Mouse (Mus musculus) urinary bladder, adult 2 months (tissue): ENCODE measurements around the gene Mybpc2. TPM values are rescaled to one million over a fixed set of nuclear protein-coding genes. Genes with fewer than 3 reads are reported as not detected.

Experiments used
- DNase-seq: peaks from one replicate; pipeline ENCODE4 v3.0.0; 2022; ENCODE audit warnings: low spot score
- polyA plus RNA-seq: library from polyadenylated mRNA; depleted of rRNA; stranded (reverse); fragments of >200 nt; gene quantifications from 2 replicates; pipeline ENCODE4 v1.2.3, GENCODE M21; 2012

Gene Mybpc2
- polyA plus RNA-seq, 1 experiment: 0.69 TPM

DNA sequence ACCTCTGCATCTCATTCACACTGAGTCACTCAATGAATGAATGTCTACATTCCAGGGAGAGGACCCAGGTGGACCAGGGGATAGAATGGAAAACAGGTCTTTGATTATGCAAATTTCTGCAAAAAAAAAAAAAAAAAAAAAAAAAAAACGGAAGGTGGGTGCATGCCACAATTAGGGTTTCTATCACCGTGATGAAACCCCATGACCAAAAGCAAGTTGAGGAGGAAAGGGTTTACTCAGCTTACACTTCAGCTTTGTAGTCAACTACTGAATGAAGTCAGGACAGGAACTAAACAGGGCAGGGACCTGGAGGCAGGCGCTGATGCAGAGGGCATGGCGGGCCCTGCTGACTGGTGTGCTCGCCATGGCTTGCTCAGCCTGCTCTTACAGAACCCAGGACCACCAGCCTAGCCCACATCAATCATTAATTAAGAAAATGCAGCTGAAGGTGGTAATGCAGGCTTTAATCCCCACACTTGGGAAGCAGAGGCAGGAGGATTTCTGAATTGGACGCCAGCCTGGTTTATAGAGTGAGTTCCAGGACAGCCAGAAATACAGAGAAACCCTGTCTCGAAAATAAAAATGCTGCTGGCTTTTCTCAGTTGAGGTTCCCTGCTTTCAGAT, 38.8 kb downstream of the Mybpc2 start:
- DNase-seq: no peak

DNA sequence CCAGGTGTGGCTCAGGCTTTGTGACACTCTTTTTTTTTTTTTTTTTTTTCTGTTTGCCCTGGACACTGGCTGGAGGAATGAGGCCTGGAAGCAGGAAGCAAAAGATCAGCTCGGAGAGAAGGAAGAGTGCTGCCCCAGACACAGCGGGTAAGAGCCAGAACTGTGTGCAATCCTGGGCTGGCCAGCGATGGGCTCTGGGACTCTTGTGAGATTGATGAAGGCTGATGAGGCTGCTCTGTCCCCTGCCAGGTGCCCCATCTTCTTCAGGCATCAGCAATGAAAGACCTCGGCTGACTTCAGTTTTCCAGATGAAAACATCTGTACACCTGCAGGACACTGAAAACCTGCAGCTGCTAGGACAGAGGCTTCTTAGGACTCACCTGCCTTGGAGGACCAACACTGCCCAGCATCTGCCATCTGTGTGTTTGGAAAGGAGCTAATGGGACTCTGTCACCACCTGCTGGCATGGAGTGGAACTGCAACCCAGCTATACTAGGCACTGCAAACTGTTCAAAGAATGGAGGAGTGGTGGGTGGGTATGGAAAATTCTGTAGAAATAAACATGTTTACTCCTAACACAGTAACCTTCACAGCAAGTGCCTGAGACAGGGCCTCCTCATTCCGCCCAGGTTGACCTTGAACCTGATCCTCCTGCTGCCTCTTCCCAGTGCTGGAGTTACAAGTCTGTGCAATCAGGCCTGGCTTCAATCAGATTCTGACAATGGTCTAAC, 39.5 kb downstream of the Mybpc2 start:
- peak; percentile 49 for DNase-seq

- no peak for DNase-seq
Observed at GRCm38 (mm10) chr7:44484109-44484508, 40.3 kb downstream of the Mybpc2 start.

DNA sequence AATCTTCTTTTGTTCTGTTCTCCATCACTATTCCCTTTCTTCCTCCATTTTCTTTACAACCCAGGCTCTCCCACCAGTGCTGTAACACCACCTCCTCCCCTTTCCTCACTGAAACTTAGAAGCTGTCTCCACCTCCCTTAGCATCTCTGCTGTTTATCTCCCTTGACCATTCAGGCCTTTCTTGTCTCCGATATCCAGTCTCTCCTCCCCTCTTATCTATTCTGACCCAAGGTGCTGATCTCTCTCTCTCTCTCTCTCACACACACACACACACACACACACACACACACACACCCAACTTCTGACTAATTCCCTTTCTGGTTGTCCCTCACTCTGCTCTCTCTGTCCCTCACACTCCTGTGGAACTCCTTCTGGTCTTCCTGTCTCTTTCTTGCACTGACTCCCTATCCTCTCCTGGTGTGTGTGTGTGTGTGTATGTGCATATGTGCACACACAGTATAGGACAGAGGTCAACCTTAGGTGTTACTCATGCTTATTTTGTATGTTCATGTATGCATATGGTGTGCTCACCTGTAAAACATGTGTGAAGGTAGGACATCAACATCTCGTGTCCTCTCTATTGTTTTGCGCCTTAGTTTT, 41.5 kb downstream of the Mybpc2 start:
- no peak for DNase-seq

DNA sequence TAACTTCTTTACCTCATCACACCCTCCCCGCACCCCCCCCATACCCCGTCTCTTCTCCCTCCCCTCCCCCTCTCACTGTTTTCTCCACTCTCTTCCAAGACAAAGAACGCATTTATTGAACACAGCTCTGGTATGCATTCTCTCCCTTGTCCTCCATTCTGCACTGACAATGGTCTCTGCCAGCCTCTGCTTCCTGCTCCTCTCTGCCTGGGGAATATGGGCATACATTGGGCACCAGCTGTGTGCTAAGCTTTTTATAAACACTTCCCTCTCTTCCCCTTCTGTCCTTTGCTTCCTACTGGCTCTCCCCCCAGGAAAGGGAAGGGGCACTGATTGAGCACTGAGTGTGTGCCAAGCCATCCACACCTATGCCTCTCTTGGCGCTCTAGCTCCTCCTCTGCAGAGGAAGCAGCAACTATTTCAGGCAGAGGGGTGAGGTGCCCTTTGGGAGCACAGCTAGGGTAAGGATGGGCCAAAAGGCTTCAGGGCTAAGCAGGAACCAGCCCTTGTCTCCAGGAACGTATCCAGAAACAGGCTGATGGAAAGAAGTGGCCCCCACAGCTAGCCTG, 49.3 kb downstream of the Mybpc2 start:
- no peak for DNase-seq

GRCm38 (mm10) chr7:44474419-44474818, 50.0 kb downstream of the Mybpc2 start:
- no peak for DNase-seq

GRCm38 (mm10) chr7:44472961-44473646, 51.4 kb downstream of the Mybpc2 start:
- no peak for DNase-seq

DNA sequence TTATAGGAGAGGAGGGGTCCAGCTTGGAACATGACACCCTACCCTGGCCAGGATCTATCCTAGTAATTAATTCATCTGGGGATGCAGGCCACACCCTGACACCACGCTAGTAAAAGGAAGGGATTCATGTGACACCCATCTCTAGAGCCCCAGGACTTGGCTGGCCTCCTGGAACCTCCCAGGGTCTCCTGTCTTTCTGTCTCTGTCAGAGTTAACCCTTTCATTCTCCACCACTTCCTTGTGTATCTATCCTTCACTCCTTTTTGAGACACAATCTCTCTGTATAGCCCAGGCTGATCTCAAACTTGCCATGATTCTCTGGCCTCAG, 51.9 kb downstream of the Mybpc2 start:
- no peak for DNase-seq

GRCm38 (mm10) chr7:44471880-44472557, 52.4 kb downstream of the Mybpc2 start:
- DNase-seq: peak; percentile 8

DNA sequence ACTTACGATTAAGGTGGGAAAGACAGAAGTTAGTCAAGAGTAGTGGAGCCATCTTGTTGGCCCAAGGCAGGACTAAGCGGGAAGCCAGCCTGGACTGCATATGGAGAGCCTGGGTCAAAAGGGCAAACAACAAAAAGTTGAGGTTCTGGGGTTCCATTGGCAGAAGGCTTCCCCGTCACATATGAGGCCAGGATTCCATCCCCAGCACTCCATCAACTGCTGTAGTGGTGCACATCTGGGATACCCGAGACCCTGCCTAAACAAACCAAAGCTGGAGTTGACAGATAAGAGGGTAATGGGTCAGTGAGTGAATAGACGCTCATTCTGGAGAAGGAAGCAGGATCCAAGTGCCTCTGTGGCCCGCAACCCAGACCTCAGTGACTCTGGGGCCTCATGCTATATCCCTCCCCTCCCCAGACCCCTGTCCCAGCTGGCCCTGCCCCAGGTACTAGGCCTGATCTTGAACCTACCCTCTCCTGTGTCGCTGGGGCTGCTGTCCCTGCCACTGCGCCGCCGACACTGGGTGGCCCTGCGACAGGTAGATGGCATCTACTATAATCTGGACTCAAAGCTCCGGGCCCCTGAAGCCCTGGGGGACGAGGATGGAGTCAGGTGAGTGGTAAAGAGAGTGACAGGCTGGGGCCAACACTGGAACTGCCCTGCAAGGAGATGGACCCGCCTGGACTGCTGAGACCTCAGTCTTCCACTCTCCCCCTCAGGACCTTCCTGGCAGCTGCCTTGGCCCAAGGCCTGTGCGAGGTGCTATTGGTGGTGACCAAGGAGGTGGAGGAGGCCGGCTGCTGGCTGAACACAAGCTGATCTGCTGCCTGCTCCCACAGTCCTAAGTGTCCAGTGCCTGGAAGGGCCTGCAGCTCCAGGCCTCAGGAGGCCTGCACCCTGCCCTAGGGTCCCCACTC, 53.5 kb downstream of the Mybpc2 start:
- DNase-seq: no peak

DNA sequence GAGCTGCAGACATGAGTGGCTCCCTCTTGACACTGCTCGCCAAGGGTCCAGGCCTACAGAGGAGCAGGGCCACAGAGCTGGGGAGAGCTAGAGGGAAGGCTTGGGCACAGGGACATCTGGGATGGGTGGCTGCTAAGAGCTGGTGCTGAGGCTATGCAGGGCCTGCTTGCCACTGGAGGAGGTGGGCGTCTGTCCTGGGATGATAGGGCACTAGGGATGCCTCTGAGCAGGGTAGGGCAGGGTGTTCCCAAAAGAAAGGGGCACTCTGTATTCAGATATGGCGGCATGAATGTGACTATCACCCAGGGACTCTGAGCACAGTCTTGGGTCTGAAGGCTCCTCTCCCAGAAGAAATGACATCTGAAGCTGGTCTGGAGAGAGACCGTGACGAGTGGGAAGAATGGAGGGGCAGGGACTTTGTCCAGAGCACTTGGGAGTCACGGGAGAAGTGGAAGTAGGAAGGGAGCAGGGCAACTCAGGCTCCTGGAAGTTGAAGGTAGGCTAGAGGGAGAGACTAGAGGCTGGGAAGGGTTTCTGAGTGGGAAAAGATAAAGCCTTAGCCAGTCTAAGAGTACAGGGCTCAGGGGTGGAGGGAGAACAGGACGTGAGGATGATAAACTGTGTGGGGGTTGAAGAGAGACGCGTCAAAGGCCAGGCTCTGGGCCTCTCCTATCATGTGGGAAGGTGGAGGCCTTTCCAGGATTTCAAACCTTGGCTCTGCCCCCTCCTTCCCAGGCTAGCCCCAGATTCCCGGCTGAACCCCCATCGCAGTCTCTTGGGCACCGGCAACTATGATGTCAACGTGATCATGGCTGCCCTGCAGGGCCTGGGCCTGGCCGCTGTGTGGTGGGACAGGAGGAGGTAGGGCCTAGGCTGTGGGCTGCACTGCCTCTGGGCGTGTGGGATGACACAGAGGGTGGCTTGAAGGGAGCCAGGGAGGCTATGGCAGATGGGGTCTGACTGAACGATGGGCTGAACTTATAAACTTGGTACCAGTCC, 54.5 kb downstream of the Mybpc2 start:
- DNase-seq: no peak

DNA sequence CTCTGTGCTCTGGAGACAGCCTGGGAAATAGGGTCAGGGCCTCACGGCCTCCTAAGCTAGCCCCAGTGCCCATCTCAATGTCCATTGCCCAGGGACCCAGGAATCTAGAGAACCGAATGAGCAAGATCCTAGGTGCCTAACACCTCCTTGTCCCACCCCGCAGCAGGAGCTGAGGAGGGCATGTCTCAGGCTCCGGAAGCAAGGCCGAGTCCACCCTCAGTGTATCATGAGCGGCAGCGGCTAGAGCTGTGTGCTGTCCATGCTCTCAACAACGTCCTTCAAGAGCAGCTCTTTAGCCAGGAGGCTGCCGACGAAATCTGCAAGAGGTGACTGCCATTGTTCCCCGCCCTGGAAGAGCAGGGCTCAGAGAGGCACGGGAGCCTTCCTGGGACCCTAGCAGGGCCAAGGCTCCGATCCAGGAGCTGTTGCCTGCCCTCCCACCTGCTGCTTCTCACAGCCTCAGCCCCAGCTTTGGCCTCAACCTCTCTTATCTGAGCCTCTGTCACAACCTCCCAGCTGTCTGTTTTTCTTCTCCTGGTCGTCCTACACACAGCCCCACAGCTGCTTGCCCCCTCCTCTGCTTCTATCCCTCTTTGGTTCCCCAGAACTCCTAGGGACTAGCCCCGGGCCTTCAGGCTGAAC, 55.7 kb downstream of the Mybpc2 start:
- peak; percentile 19 for DNase-seq

GRCm38 (mm10) chr7:44467811-44468411, 56.5 kb downstream of the Mybpc2 start, which contains the start of gene Josd2:
Josd2 (plus strand) TSS chr7:44467980.
- DNase-seq: peak; percentile 78

DNA sequence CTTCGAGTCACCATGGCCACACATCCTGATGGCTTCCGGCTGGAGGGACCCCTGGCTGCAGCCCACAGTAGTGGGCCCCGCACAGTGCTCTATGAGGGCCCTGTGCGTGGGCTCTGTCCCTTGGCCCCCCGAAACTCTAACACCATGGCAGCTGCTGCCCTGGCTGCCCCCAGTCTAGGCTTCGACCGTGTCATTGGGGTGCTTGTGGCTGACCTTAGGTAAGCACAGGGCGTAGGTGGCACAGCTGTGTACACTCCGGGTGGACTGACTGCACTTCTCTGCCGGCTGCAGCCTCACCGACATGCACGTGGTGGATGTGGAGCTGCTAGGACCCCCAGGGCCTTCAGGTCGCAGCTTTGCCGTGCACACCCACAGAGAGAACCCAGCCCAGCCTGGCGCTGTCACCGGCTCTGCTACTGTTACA, 57.6 kb downstream of the Mybpc2 start:
- no peak for DNase-seq

- DNase-seq: peak; percentile 17
Observed at GRCm38 (mm10) chr7:44466006-44466887, 58.2 kb downstream of the Mybpc2 start.

- DNase-seq: peak; percentile 13
Observed at GRCm38 (mm10) chr7:44465111-44465510, 59.3 kb downstream of the Mybpc2 start, which contains the start of gene Aspdh. Aspdh (plus strand) TSS chr7:44465391.

- peak; percentile 14 for DNase-seq
Observed at GRCm38 (mm10) chr7:44464511-44464910, 59.9 kb downstream of the Mybpc2 start.
